Mouse (Mus musculus): ENCODE data around the gene Fibcd1. TPM values are rescaled to one million over a fixed set of nuclear protein-coding genes. Genes with fewer than 3 reads are reported as not detected.

The Fibcd1 gene
- total RNA-seq (2014; rRNA removed) (not detected in 2 replicates), polyA plus RNA-seq (2012; rRNA removed) (not detected in 2 replicates)

- peaks cover 2% of the 10 kb centered on the region; the same call in 1 of the 2 replicates for H3K4me1 ChIP-seq (ENCODE audit: control insufficient read depth, insufficient read depth, low read length)
- WGBS: 2% methylated on average over 79 of the region's 88 CpGs
- peaks cover 21% of the 10 kb centered on the region for H3K27me3 ChIP-seq (ENCODE audit: control insufficient read depth, insufficient read depth, low read length)
- no peak within 1 kb of the TSS for H3K9ac ChIP-seq (ENCODE audit: low read depth, low read length)
- no peak for TF ChIP-seq CTCF (IDR thresholded peaks at IDR 0.05; ENCODE audit: low read depth, low read length)
- no peak for TF ChIP-seq POLR2A (IDR thresholded peaks at IDR 0.05; ENCODE audit: extremely low read depth, insufficient read depth, low read length)
- no peak within 1 kb of the TSS for H3K27ac ChIP-seq (replicated peaks; ENCODE audit: insufficient read depth, low read depth, low read length)
- DNase-seq (ENCODE audit: extremely low read depth, low read depth, low spot score): no peak
- H3K79me2 ChIP-seq (ENCODE audit: control insufficient read depth, insufficient read depth, low read length): no peaks in the 10 kb centered on the region
- H3K36me3 ChIP-seq (ENCODE audit: control insufficient read depth, insufficient read depth, low read length): no peaks in the 10 kb centered on the region
- H3K4me3 ChIP-seq (ENCODE audit: insufficient read depth, low read depth, low read length): peak within 1 kb of the TSS; percentile 24; the same call in 1 of the 2 replicates
Measured at GRCm38 (mm10) chr2:31845896-31846691, at the start of gene Fibcd1. Gene Fibcd1, minus strand, starts transcription at chr2:31846005.

DNA sequence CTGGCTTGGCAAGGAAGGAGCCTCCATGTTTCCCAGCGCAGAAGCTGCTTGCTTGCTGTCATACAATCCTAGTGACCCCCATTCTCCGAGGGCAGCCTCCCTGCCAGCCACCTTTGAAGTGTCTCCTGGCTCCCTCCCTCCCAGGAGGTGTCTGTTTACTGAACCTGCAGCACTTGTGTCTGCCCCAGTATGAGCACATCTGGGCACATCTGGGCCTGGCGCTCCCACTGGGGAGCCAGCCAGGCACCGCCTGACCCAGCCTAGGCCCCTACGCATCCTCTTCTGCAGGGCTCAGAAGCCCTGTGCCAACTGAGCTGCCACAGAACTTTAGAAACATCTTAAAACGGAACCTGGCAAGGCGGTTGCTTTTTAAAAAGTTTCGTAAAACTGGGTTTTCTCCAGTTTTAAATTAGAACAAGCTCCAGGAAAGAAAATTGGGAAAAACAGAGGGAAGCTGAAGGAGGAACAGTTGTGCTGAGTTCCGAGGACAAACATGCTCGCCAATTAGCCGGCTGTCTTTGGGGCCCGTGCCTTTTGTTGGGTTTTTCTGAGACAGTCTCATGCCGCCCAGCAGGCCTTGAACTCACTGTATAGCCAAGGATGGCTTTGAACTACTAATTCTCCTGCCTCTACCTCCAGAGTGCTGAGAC lies 48.5 kb upstream of the Fibcd1 start:
- Histone ChIP-seq H3K79me2 (ENCODE audit: control insufficient read depth, insufficient read depth, low read length) (no peaks in the 10 kb centered on the region), H3K4me3 (ENCODE audit: insufficient read depth, low read depth, low read length) (no peak overlapping the region), H3K27me3 (ENCODE audit: control insufficient read depth, insufficient read depth, low read length) (no peaks in the 10 kb centered on the region), H3K4me1 (ENCODE audit: control insufficient read depth, insufficient read depth, low read length) (no peaks in the 10 kb centered on the region), H3K9ac (ENCODE audit: low read depth, low read length) (no peak overlapping the region), H3K36me3 (ENCODE audit: control insufficient read depth, insufficient read depth, low read length) (no peaks in the 10 kb centered on the region), H3K27ac (replicated peaks; ENCODE audit: insufficient read depth, low read depth, low read length) (no peak overlapping the region)
- DNase-seq (ENCODE audit: extremely low read depth, low read depth, low spot score): no peak
- TF ChIP-seq POLR2A (IDR thresholded peaks at IDR 0.05; ENCODE audit: extremely low read depth, insufficient read depth, low read length): no peak
- no peak for TF ChIP-seq CTCF (IDR thresholded peaks at IDR 0.05; ENCODE audit: low read depth, low read length)
- WGBS: 77% methylated on average over 13 of the region's 13 CpGs

DNA sequence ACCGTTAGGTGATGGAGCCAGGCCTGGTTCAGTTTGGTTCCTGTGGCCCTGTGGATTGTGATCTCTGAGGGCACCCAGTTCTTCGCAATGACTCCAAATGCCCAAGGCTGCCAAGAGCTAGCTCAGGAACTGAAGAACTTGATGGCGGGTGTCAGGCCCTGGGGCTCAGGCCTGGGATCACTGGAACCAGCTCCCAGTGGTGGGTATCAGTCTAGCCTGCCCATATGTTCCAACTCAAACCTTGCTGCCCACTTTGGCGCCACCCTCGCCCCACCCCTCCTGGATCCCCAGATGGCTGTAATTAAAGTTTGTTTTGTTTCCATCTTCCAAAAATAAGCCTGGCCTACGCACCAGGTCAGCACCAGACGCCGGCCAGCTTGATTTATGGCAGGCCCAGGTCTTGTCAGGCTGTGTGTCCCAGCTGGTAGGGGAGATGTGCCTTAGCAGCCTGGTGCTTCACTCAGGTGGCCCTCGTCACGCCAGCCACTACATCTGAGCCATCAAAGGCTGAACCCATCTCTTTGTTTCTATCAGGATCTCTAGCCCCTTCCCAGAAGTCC lies 47.4 kb upstream of the Fibcd1 start:
- Histone ChIP-seq H3K27ac (replicated peaks; ENCODE audit: insufficient read depth, low read depth, low read length) (no peak overlapping the region), H3K9ac (ENCODE audit: low read depth, low read length) (no peak overlapping the region), H3K79me2 (ENCODE audit: control insufficient read depth, insufficient read depth, low read length) (no peaks in the 10 kb centered on the region), H3K4me3 (ENCODE audit: insufficient read depth, low read depth, low read length) (no peak overlapping the region), H3K4me1 (ENCODE audit: control insufficient read depth, insufficient read depth, low read length) (no peaks in the 10 kb centered on the region), H3K36me3 (ENCODE audit: control insufficient read depth, insufficient read depth, low read length) (no peaks in the 10 kb centered on the region), H3K27me3 (ENCODE audit: control insufficient read depth, insufficient read depth, low read length) (no peaks in the 10 kb centered on the region)
- 77% methylated on average over 10 of the region's 10 CpGs for WGBS
- no peak for DNase-seq (ENCODE audit: extremely low read depth, low read depth, low spot score)
- TF ChIP-seq POLR2A (IDR thresholded peaks at IDR 0.05; ENCODE audit: extremely low read depth, insufficient read depth, low read length) (no peak), CTCF (IDR thresholded peaks at IDR 0.05; ENCODE audit: low read depth, low read length) (no peak)

- Histone ChIP-seq H3K36me3 (ENCODE audit: control insufficient read depth, insufficient read depth, low read length) (no peaks in the 10 kb centered on the region), H3K4me1 (ENCODE audit: control insufficient read depth, insufficient read depth, low read length) (no peaks in the 10 kb centered on the region), H3K9ac (ENCODE audit: low read depth, low read length) (no peak overlapping the region), H3K27me3 (ENCODE audit: control insufficient read depth, insufficient read depth, low read length) (peaks cover 8% of the 10 kb centered on the region; the same call in 1 of the 2 replicates), H3K27ac (replicated peaks; ENCODE audit: insufficient read depth, low read depth, low read length) (no peak overlapping the region), H3K4me3 (ENCODE audit: insufficient read depth, low read depth, low read length) (no peak overlapping the region), H3K79me2 (ENCODE audit: control insufficient read depth, insufficient read depth, low read length) (no peaks in the 10 kb centered on the region)
- WGBS: 45% methylated on average over 2 of the region's 2 CpGs
- TF ChIP-seq CTCF (IDR thresholded peaks at IDR 0.05; ENCODE audit: low read depth, low read length) (no peak), POLR2A (IDR thresholded peaks at IDR 0.05; ENCODE audit: extremely low read depth, insufficient read depth, low read length) (no peak)
- DNase-seq (ENCODE audit: extremely low read depth, low read depth, low spot score): peak; percentile 58
Measured at GRCm38 (mm10) chr2:31891219-31891618, 45.4 kb upstream of the Fibcd1 start.

GRCm38 (mm10) chr2:31888871-31889270 lies 43.1 kb upstream of the Fibcd1 start:
- Histone ChIP-seq H3K4me1 (ENCODE audit: control insufficient read depth, insufficient read depth, low read length) (no peaks in the 10 kb centered on the region), H3K36me3 (ENCODE audit: control insufficient read depth, insufficient read depth, low read length) (no peaks in the 10 kb centered on the region), H3K9ac (ENCODE audit: low read depth, low read length) (no peak overlapping the region), H3K27me3 (ENCODE audit: control insufficient read depth, insufficient read depth, low read length) (peaks cover 8% of the 10 kb centered on the region; the same call in 1 of the 2 replicates), H3K79me2 (ENCODE audit: control insufficient read depth, insufficient read depth, low read length) (no peaks in the 10 kb centered on the region), H3K27ac (replicated peaks; ENCODE audit: insufficient read depth, low read depth, low read length) (no peak overlapping the region), H3K4me3 (ENCODE audit: insufficient read depth, low read depth, low read length) (no peak overlapping the region)
- WGBS: 30% methylated on average over 1 of the region's 1 CpGs
- TF ChIP-seq CTCF (IDR thresholded peaks at IDR 0.05; ENCODE audit: low read depth, low read length): no peak
- no peak for TF ChIP-seq POLR2A (IDR thresholded peaks at IDR 0.05; ENCODE audit: extremely low read depth, insufficient read depth, low read length)
- no peak for DNase-seq (ENCODE audit: extremely low read depth, low read depth, low spot score)
